Comparison of ENCODE assay signal across 19 mouse cellular contexts in the genomic region with DNA sequence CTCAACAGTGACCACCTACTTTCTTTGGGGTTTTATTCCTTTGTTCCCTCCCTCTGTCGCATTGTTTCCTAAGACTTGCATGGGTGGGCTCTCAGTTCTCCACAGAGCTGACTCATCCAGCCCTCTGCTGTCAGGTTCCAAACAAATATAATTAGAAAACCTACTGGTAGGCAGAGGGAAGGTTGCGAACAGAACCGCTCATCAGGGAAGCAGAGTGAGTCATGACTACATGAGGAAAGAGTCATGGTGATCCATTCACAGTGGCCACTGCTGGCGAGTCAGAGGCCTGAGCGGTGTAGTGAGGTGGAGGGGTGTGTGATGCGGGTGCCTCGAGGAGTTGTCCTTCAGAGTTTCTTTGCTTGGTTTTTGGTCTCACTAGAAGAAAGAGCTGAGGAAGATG.
A peak's percentile ranks its signal among the peaks of the same experiment; 100 is the strongest.
DNase-seq lines count a peak whose midpoint lies in the region; ATAC-seq and TF ChIP-seq lines count a peak whose summit lies in the region.
"Had no signal": no experiment of that assay in that cellular context is flagged by ENCODE, and none has a peak within 500 bp of the region (broad histone marks: within the 10 kb centered on the region; RNA-seq: fewer than 3 reads in every experiment).

No protein-coding gene starts in this region.

- intact Hi-C loops in left cerebral cortex, postnatal 10 days (cut with DNase I) = no loop called here
- intact Hi-C loops in left cerebral cortex, postnatal 25 days (cut with DNase I) = no loop called here

- 0 out of 2 replicates have a peak, but pooled peaks cover 2% of the 10 kb centered on the region for H3K9me3 ChIP-seq in liver, embryonic 11.5 days (ENCODE audit: control insufficient read depth, low read length)
- H3K9me3 ChIP-seq in forebrain, embryonic 15.5 days = no peaks in the 10 kb centered on the region
- H3K9me3 ChIP-seq: liver, embryonic 13.5 days; midbrain, embryonic 15.5 days had no signal

- H3K4me3 ChIP-seq in liver, embryonic 11.5 days (ENCODE audit: low read depth, low read length) = no peak overlapping the region
- H3K4me3 ChIP-seq in forebrain, embryonic 15.5 days = no peak overlapping the region
- H3K4me3 ChIP-seq: liver, embryonic 13.5 days; midbrain, embryonic 15.5 days had no signal

- peak; percentile 51 for DNase-seq in adrenal gland, adult 2 months
- no peak for DNase-seq in adrenal gland, adult 18-20 months (ENCODE audit: low spot score in 2 of 2)
- DNase-seq in left cerebral cortex, adult 11 months (ENCODE audit: low spot score) = peak; percentile 23
- DNase-seq in left cerebral cortex, postnatal 10 days (ENCODE audit: extremely low spot score in 1 of 2, low spot score in 2 of 2) = no peak
- DNase-seq in Patski (ENCODE audit: low read depth, low spot score) = peak; percentile 48
- peak; percentile 28 to 88 for DNase-seq in left cerebral cortex, postnatal 25 days (ENCODE audit: low spot score in 2 of 2)
- no peak for DNase-seq in liver, embryonic 11.5 days (ENCODE audit: low spot score)
- DNase-seq: B cell, adult 2 months; cerebellum, postnatal 14 days; gastrocnemius, postnatal 10 days; heart, postnatal 36 days; liver, embryonic 13.5 days; lung, postnatal 14 days; retina, postnatal 1 day; thymus, adult 18-20 months had no signal

- H3K4me1 ChIP-seq in liver, embryonic 11.5 days (replicated peaks; ENCODE audit: control insufficient read depth, insufficient read depth, low read length) = no peaks in the 10 kb centered on the region
- H3K4me1 ChIP-seq in forebrain, embryonic 15.5 days = no peaks in the 10 kb centered on the region
- H3K4me1 ChIP-seq: liver, embryonic 13.5 days; midbrain, embryonic 15.5 days had no signal

- H3K36me3 ChIP-seq in liver, embryonic 11.5 days (ENCODE audit: control insufficient read depth, insufficient read depth, low read length) = peaks cover 8% of the 10 kb centered on the region
- H3K36me3 ChIP-seq in forebrain, embryonic 15.5 days = peaks cover 44% of the 10 kb centered on the region
- H3K36me3 ChIP-seq: G1E had no signal

- no peak overlapping the region for H3K9ac ChIP-seq in liver, embryonic 11.5 days (ENCODE audit: low read depth, low read length)
- H3K9ac ChIP-seq in forebrain, embryonic 15.5 days (replicated peaks) = no peak overlapping the region
- H3K9ac ChIP-seq: liver, embryonic 13.5 days; midbrain, embryonic 15.5 days had no signal

- H3K27me3 ChIP-seq in Patski = no peaks in the 10 kb centered on the region
- no peaks in the 10 kb centered on the region for H3K27me3 ChIP-seq in liver, embryonic 11.5 days (replicated peaks; ENCODE audit: control insufficient read depth, insufficient read depth, low read length)
- no peaks in the 10 kb centered on the region for H3K27me3 ChIP-seq in forebrain, embryonic 15.5 days
- H3K27me3 ChIP-seq: liver, embryonic 13.5 days; midbrain, embryonic 15.5 days had no signal

- 90% methylated on average over 7 of the region's 7 CpGs for WGBS in liver, embryonic 11.5 days
- WGBS in forebrain, embryonic 15.5 days = 93% methylated on average over 7 of the region's 7 CpGs

- POLR2A ChIA-PET in Patski (lab: Charles Lee) = interaction anchor here (0.6 kb wide), 1 partner anchor 367 kb away, joined by 3 read pairs; no protein-coding TSS in a partner anchor

- in situ Hi-C loops in Patski (cut with MboI; ENCODE audit: low pct_unique_long_range_greater_than_20kb) = no loop called here

- no peak overlapping the region for H3K27ac ChIP-seq in liver, embryonic 11.5 days (ENCODE audit: low read depth, low read length)
- H3K27ac ChIP-seq in forebrain, embryonic 15.5 days (replicated peaks) = no peak overlapping the region
- H3K27ac ChIP-seq: liver, embryonic 13.5 days; midbrain, embryonic 15.5 days had no signal

- ATAC-seq in Patski = peak; percentile 99
- no peak for ATAC-seq in liver, embryonic 11.5 days (replicated peaks; ENCODE audit: low FRiP score)
- no peak for ATAC-seq in forebrain, embryonic 15.5 days (replicated peaks)
- ATAC-seq: activated CD4-positive, CD25-positive, alpha-beta regulatory T cell, adult 4 months; midbrain, embryonic 15.5 days had no signal

- CTCF ChIA-PET in Patski (lab: Charles Lee) = interaction anchor here (0.7 to 1.4 kb wide), 4 partner anchors 10 to 142 kb away, joined by 3 to 4 read pairs (median 4); no protein-coding TSS in a partner anchor

- H3K4me2 ChIP-seq in liver, embryonic 11.5 days = no peak overlapping the region
- no peak overlapping the region for H3K4me2 ChIP-seq in forebrain, embryonic 15.5 days (replicated peaks)
- H3K4me2 ChIP-seq: liver, embryonic 13.5 days; midbrain, embryonic 15.5 days had no signal

- TF ChIP-seq CTCF in Patski (IDR thresholded peaks at IDR 0.05) = no peak

Comparison
In these comparisons a context has a peak if more than half of its experiments do, and no peak if none do; other contexts are left out.
1. DNase-seq: peak in adrenal gland, adult 2 months (single experiment), left cerebral cortex, adult 11 months (single experiment), Patski (single experiment) and left cerebral cortex, postnatal 25 days (2 of 2); none in adrenal gland, adult 18-20 months (0 of 2), left cerebral cortex, postnatal 10 days (0 of 2) and liver, embryonic 11.5 days (single experiment).